Mouse (Mus musculus) lung, embryonic 16.5 days (tissue): Measurements from ENCODE around the gene Emb. TPM values are rescaled to one million over a fixed set of nuclear protein-coding genes. Genes with fewer than 3 reads are reported as not detected.
A peak's percentile ranks its signal among the peaks of the same experiment; 100 is the strongest.

ENCODE experiments used
- ATAC-seq: fragments of 200-750 bp; cut with Nextera tagmentation; 2 replicates; pipeline ENCODE4 v1.8.0; 2017; ENCODE audit warnings: low read depth, mild to moderate bottlenecking, moderate library complexity
- H3K27ac ChIP-seq: fragments of 300-500 bp; sonication (generic); 2 replicates; pipeline ENCODE4 v1.5.1; 2014; ENCODE audit warnings: mild to moderate bottlenecking, control low read depth, low read length
- H3K27me3 ChIP-seq: fragments of 300-500 bp; sonication (generic); 2 replicates; pipeline ENCODE4 v1.6.1; 2014; ENCODE audit warnings: low read depth, low read length, mixed read lengths; ENCODE audit not compliant: control insufficient read depth, insufficient read depth
- H3K36me3 ChIP-seq: fragments of 300-500 bp; sonication (generic); 2 replicates; pipeline ENCODE4 v1.6.1; 2014; ENCODE audit warnings: low read length; ENCODE audit not compliant: control insufficient read depth, insufficient read depth
- H3K4me1 ChIP-seq: fragments of 300-500 bp; sonication (generic); replicated peaks from 2 replicates; pipeline ENCODE4 v1.6.1; 2014; ENCODE audit warnings: low read length, mixed read lengths; ENCODE audit not compliant: control insufficient read depth, insufficient read depth
- H3K4me2 ChIP-seq: fragments of 300-500 bp; sonication (generic); 2 replicates; pipeline ENCODE4 v1.6.1; 2014; ENCODE audit warnings: low read depth, low read length, control low read depth
- H3K4me3 ChIP-seq: fragments of 300-500 bp; sonication (generic); 2 replicates; pipeline ENCODE4 v1.5.1; 2014; ENCODE audit warnings: mild to moderate bottlenecking, low read length, control low read depth
- H3K9ac ChIP-seq: fragments of 300-500 bp; sonication (generic); 2 replicates; pipeline ENCODE4 v1.6.1; 2014; ENCODE audit warnings: low read length, control low read depth
- H3K9me3 ChIP-seq: fragments of 300-500 bp; sonication (generic); 2 replicates; pipeline ENCODE4 v1.6.1; 2016; ENCODE audit warnings: low read length; ENCODE audit not compliant: control insufficient read depth
- WGBS: fragments of 180-500 bp; shearing (Covaris S2); extraction: QIAGEN DNeasy Blood & Tissue Kit; methylation state at CpG from one replicate; pipeline ENCODE4 v1.1.7; 2014; 5-methylcytosine and 5-hydroxymethylcytosine counted together
- polyA plus RNA-seq: library from polyadenylated mRNA; unstranded; fragments of >200 nt; fragmentation: Nextera tagmentation; extraction: Ambion mirVana; gene quantifications from 2 replicates; pipeline ENCODE4 v1.2.1, GENCODE M21; 2015

Gene Emb
- polyA plus RNA-seq, 1 experiment from 2014 or later = 16.2 TPM

DNA sequence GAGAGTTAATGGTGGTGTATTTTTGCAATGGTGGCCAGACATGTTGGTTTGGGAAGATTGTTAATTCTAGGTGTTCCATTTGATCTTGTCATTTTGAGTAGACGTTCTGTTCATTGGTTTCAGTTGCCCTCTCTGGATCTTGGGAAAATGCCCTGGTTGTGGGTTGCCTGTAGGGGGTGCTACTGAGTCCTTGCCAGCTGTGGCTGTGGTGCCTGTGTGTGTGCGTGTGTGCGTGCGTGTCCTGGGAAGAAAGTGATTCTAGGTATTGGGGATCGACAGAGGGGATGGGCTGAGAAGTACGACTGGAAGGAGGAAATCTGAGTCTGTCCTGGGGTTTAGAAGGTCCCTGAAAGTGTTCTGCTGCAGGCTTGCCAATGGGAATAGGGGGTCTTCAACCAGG is 79.1 kb downstream of the Emb start:
- 87% methylated on average over 6 of the region's 6 CpGs for WGBS
- Histone ChIP-seq H3K36me3 (no peaks in the 10 kb centered on the region), H3K9ac (no peak overlapping the region), H3K4me1 (no peaks in the 10 kb centered on the region), H3K9me3 (no peaks in the 10 kb centered on the region), H3K4me2 (no peak overlapping the region), H3K4me3 (no peak overlapping the region), H3K27ac (no peak overlapping the region), H3K27me3 (no peaks in the 10 kb centered on the region)
- no peak for ATAC-seq

DNA sequence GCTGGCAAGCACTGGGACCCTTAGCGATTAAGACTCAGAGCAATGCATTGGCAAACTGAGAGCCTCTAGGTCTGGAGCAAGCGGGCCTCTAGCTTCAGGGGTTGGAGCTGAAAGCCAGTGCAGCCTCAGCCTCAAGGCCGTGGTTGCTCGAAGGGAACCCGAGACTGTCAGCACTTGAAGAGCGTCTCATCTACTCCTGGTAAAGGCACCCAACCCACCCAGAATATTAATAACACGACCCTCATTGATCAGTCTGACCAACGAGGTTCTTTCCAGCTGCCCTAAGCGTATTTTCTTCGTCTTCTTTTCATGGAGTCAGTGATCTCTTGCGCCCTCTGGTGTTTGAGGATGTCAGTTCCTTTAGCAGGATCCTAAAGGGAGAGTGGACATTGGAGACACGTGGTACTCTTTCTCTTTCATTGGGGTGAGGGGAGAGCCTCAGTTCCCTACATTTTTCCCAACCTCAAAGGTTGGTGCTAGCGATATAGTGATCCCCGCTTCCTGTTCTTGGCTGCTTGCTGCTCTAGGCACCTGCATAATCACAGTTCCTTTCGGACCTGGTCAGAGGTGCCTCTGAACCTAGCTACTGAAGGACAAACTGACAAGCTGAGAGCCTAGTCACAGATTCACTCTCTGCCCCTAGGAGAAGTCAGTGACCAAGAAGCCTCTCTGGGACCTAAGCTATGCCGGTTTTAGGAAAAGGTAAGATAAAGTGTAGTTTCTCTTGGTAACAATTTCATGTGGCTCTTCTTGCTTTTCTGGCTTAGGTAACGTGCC is 81.3 kb downstream of the Emb start:
- H3K4me3 ChIP-seq = 0 out of 2 replicates have a peak overlapping the region, but pooled peaks have one; percentile 24
- peak; percentile 61; the same call in 1 of the 2 replicates for ATAC-seq
- peak overlapping the region; percentile 50 for H3K9ac ChIP-seq

DNA sequence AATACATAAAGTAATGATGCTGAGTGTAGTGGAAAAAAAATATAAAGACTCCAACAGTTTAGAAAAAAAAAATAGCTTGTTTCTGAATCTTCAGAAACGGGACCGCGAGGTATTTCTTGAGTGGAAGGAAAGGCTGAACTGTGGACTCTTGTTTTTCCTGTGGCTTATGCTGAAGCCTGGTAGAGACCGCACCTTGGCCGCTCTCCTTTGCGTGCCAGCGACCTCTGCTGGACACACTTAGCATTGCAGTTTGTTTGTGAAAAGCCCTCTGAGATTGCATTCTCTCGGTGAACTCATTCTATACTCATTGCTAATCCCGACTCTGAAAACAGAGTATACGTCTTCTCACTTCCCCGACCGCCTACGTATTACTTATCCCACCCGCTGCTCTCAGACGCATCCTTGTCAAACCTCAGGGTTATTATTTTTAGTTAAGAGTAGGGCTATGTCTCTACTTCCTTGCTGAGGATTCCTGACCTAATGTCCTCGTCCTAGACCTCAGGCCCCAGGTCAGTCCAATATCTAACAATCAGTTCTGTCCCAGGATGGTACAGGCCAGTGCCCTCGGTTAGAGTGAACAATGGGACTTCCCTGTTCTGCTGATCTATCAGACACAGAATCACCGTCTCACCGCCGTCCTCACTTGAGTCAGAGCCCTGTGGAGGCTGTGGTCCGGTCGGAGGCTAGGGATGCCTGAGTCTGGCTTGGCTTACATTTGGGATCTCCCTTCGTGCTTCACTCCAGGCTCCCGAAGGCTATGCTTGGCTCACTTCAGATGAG is 103.3 kb downstream of the Emb start:
- Histone ChIP-seq H3K4me3 (no peak overlapping the region), H3K9ac (no peak overlapping the region), H3K36me3 (no peaks in the 10 kb centered on the region), H3K27ac (no peak overlapping the region), H3K27me3 (no peaks in the 10 kb centered on the region), H3K4me1 (no peaks in the 10 kb centered on the region), H3K9me3 (no peaks in the 10 kb centered on the region), H3K4me2 (peak overlapping the region; percentile 29; the same call in 1 of the 2 replicates)
- 26% methylated on average over 24 of the region's 24 CpGs for WGBS
- peak; percentile 41; the same call in 1 of the 2 replicates for ATAC-seq

More for the DNA sequence above, 81.3 kb downstream of the Emb start:
- Histone ChIP-seq H3K36me3 (no peaks in the 10 kb centered on the region), H3K27me3 (no peaks in the 10 kb centered on the region), H3K9me3 (no peaks in the 10 kb centered on the region), H3K4me2 (peak overlapping the region; percentile 50), H3K4me1 (no peaks in the 10 kb centered on the region), H3K27ac (no peak overlapping the region)
- 30% methylated on average over 17 of the region's 17 CpGs for whole genome bisulfite sequencing

Other genes with a start within 250 kb of the Emb start
- gene Parp8, start 183.0 kb upstream of the Emb start, polyA plus RNA-seq = 9.6 and 10.1 TPM in 2 replicates
- not detected in 2 replicates for gene Gm17509, start 12.5 kb downstream of the Emb start, polyA plus RNA-seq